Mouse (Mus musculus): ENCODE data around the gene Dse.
A peak's percentile ranks its signal among the peaks of the same experiment; 100 is the strongest.

Dse gene

DNA sequence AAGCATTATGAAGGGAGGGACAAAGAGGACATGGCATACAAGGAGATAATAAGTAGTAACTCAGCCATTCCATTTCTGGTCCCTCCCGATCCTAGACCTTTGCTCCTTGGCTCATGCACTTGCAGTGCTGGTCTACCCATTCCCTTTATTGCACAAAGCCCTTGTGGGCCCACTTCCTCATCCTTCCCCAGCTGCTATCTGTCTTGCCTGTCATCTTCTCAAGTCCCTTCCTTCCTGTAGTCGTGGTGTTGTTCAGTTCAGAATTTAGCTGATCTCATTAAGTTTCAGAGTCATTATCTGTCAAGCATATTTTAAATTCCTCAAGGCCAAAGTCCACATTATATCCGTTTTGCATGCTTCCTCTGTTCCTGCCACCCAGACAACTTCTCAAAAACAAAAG, 9.5 kb downstream of the Dse start:
- no peak for DNase-seq

- no peak for DNase-seq
Measured at GRCm38 (mm10) chr10:34197269-34197668, 10.2 kb downstream of the Dse start.

DNA sequence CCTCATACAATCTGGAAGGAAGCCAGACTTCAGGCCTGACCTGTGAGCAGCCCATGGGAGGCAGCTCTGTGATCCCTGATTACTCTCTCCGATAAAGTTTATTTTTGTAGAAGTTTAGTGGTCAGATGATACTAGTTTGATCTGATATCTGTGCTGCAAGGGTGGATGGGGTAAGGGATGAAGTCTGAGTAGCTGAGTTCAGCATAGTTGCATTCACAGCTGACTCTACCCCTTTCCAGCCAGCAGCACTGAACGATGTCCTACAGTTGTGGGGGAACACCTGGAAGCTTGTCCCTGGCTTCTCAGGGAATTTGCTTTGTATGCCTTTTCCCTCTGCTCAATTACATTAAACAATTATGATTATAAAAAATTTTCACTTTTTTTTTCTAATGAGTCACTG, 12.6 kb downstream of the Dse start:
- DNase-seq, result no peak

- no peak for DNase-seq
Measured at GRCm38 (mm10) chr10:34194503-34194902, 13.0 kb downstream of the Dse start.

DNA sequence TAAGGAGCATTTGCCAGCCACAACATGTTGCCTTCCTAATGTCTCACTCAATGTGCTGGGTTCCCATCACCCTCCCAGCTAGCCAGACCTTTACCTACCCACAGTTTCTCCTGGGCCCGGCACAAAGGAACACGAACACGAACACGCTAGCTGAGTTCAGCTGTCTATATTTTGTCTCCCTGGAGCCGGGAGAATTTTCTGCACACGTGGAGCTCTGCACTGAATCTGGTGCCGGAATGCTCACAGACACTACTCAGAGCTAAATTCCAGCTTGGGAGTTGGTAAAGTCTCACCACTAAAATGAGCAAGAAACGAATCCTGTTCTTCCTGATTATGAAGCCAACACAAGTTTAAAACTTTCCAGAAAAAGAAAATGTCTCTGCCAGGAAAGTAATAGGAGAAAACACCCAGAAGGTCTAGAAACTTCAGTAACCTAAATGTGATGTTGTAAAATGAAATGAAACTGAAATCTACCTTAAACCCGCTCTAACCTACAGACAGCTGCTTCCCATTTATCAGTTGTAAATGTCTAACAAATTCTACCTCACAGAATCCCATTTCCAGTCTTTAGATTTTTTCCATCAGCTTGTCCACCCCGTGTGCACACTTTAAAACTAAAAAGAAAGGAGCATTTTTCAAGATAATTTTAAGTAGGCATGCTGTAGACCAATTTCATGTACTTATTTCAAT, 20.8 kb downstream of the Dse start:
- no peak for DNase-seq

- DNase-seq, result no peak
Measured at GRCm38 (mm10) chr10:34185556-34185955, 22.0 kb downstream of the Dse start.

DNA sequence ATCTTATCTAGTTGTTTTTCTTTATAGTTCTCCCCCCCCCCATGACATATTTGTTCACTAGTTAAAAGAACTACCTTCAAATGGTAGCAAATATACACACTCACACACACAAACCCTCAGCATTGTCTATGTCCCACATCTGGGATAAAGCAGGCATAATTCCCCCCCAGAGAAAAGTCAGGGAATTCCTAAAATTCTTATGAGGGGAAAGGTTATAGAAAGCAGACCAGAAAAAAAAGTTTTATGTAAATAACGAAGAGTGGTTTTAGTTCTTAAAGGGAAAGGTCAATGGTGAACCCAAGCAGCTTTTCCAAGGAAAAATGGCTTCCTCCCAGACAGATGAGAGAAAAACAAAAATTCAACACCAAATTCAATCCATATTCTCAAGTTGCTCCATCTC, 22.6 kb downstream of the Dse start:
- DNase-seq, result no peak

GRCm38 (mm10) chr10:34183731-34184130, 23.8 kb downstream of the Dse start:
- DNase-seq, result no peak

GRCm38 (mm10) chr10:34175870-34176606, 31.5 kb downstream of the Dse start:
- peak; percentile 11 for DNase-seq

DNA sequence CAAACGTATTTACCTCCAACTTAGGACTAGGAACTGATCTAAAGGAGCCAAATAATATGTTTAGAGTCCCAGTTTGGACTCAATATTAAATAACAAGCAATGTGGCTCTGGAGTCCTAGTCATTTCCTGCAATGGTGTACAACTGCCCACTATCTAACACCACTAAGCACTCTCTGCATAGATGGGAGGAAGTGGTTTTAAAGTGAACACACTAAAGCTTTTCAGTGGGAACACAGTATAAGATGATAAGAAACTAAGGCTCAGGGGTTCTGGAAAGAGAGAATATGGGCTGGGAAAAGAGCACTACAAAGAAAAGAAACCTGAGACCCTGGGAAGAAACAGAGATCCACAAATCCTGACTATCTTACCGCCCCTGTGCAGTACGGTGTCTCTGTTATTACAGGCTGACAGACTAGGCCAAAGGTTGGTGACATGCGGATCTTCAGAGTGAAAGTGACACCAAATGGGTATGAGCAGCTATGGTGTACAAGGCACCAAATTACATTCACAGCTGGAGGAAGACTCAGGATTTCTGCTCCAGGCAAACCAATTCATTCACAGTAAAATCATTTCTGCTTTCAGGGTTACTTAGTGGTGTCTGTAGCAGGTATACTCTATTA, 34.7 kb downstream of the Dse start:
- DNase-seq, result no peak

DNA sequence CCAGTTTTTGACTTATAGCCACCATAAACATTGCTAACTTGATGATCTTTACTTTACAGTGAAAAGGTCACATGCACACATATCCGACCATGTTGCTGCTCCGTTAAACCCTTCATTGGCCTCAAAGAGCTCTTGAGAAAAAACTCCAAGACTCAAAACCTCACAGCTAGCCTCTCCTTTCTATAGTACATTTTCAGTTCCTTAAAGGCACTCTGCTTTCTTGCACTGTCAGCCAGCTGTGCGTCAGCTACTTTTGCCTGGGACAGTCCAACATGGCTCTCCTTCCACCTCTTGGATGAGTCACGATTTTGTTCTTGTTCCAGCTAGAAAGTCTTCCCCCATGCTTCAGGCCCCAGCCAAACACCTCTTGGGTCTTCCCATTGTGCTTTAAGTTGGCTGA, 35.9 kb downstream of the Dse start:
- DNase-seq, result no peak

DNA sequence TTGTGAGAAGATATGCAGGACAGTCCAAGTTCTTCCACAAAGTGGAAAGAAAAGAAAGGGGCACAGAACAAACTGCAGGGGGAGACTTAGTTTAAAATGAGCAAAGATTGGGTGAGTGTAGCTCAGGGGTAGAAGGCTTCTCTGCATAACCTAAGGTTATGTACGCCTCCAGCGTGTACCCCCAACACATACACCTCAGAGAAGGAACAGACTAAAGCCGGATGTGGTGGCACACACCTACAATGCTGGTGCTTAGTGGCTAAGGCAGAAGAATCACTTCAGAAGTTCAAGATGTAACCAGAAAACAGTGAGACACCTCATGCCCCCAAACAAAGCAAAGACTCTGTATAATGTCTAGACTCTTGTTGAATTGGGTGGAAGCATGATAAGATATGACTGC, 36.3 kb downstream of the Dse start:
- no peak for DNase-seq

GRCm38 (mm10) chr10:34166971-34167370, 40.5 kb downstream of the Dse start:
- no peak for DNase-seq

DNA sequence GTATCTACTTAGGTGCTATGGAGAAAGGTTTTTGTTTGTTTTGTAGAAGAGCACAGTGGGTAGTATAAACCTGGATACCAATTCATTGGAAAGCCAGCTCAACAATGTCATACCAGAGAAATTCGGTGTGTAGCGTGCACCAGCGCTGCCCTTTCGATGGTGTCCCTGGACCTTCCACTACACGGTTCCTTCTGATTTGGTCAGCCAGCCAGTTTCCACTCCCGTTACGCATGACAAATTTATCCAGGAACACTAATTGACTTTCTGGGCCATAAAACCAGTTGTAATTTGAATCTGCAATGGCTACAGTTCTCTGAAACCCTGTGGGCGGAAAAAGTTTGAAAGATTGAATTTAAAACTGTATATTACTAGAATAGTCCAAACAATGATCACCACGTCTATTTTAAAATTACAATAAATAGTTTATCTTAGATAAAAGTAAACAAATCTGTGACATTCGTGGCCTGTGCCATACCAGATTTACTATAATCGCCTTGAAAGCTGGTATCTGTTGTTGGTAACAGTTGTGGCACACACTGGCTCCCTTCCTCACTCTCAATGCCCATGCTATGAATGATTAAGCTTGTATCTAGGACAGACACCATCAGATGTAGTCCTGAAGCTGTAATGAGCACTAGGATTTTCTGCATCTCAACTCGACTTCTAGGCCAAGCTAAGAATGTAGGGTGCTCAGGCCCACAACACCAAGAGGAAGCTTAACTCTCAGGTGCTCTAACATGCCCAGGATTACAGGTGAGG, 51.5 kb downstream of the Dse start:
- DNase-seq, result no peak

GRCm38 (mm10) chr10:34151827-34152226, 55.7 kb downstream of the Dse start:
- no peak for DNase-seq

DNA sequence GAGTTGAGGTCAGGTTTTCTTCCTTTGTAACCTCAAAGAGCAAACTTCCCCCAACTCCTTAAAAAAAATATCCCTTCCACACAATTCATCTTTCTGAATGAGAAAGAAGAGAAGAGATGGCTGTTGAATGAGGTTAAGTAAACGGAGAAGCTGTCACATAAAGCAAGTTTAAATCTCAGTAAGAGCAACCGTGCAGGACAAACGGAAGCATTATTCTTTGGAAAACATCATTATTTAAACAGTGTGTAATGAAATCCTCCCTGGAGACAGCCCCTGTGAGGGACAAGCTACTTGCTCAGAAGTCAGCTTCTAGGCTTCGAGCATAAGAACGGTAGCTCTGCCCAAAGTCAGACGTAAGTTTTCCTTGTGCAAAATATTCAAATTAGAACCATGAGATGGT, 57.1 kb downstream of the Dse start:
- DNase-seq, result no peak

- DNase-seq, result no peak
Measured at GRCm38 (mm10) chr10:34149772-34150171, 57.7 kb downstream of the Dse start.

GRCm38 (mm10) chr10:34141693-34142092, 65.8 kb downstream of the Dse start:
- no peak for DNase-seq

GRCm38 (mm10) chr10:34139768-34140167, 67.7 kb downstream of the Dse start:
- no peak for DNase-seq

- DNase-seq, result no peak
Measured at GRCm38 (mm10) chr10:34138027-34138426, 69.5 kb downstream of the Dse start.

- DNase-seq, result no peak
Measured at GRCm38 (mm10) chr10:34136432-34136831, 71.1 kb downstream of the Dse start.

- no peak for DNase-seq
Measured at GRCm38 (mm10) chr10:34131356-34131755, 76.2 kb downstream of the Dse start.

DNA sequence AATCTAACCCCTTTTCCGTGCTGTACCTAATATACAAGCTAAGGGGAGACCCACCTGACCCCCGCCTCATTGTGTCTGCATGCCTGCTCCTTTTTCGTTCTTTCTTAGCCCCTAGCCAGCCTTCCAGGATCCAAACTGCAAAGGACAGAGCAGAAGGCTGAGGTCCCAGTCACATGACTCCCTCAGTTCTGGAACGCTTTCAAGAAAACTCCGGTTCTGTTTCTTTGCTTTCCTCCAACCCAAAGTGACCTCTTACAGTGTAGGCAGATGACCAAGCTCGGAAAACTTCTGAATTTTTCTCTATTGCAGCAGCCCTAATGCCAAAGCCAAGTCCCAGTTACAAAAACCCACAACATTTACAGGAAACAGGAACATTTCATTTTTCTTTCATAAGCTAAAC, 79.1 kb downstream of the Dse start:
- no peak for DNase-seq
